Mouse (Mus musculus): Measurements from ENCODE around the gene Tmbim1. TPM values are rescaled to one million over a fixed set of nuclear protein-coding genes. Genes with fewer than 3 reads are reported as not detected.

Gene Tmbim1
- total and polyA plus RNA-seq, 3 experiments: 41.3 to 148 (median 48.1) TPM

DNA sequence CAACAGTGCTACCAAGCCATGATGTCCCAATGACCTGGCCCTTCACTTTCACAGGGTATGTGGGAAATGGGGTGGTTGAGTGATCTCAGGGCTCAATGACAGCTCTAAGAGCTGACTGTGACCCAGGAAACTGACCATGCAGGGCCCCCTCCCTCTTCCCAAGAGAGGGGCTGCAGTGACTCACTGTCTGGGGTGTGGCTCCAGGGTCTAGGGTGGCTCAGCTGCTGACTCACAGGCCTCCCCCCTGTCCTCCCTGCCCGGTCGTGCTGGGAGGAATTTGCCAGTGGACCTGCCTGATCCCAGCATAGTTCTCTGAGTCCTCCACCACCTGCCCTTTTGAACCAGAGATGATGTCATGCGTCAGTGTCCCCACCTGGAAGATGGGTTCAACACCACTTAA, 8.2 kb downstream of the Tmbim1 start:
- H3K27me3 ChIP-seq (ENCODE audit: control insufficient read depth, insufficient read depth, low read length): no peaks in the 10 kb centered on the region
- DNase-seq: peak; percentile 67 to 76
- H3K36me3 ChIP-seq (ENCODE audit: control insufficient read depth, insufficient read depth, low read length): peaks cover 6% of the 10 kb centered on the region
- H3K9ac ChIP-seq (ENCODE audit: low read depth, low read length): peak overlapping the region; percentile 2; the same call in 1 of the 2 replicates
- no peak overlapping the region for H3K4me3 ChIP-seq
- intact Hi-C loops (cut with DNase I): no loop called here
- H3K27ac ChIP-seq: peak overlapping the region; percentile 97
- H3K4me1 ChIP-seq (ENCODE audit: control insufficient read depth, insufficient read depth, low read length): peaks cover 67% of the 10 kb centered on the region
- H3K79me2 ChIP-seq (replicated peaks; ENCODE audit: control insufficient read depth, insufficient read depth, low read length): 0 out of 2 replicates have a peak, but pooled peaks cover 3% of the 10 kb centered on the region
- no peak for TF ChIP-seq POLR2A (IDR thresholded peaks at IDR 0.05; ENCODE audit: insufficient read depth, low read depth, low read length)
- 38% methylated on average over 3 of the region's 3 CpGs for WGBS

GRCm38 (mm10) chr1:74296477-74296876, 8.9 kb downstream of the Tmbim1 start:
- Histone ChIP-seq H3K27me3 (ENCODE audit: control insufficient read depth, insufficient read depth, low read length) (no peaks in the 10 kb centered on the region), H3K79me2 (replicated peaks; ENCODE audit: control insufficient read depth, insufficient read depth, low read length) (no peaks in the 10 kb centered on the region), H3K4me3 (peak overlapping the region; percentile 48), H3K4me1 (ENCODE audit: control insufficient read depth, insufficient read depth, low read length) (peaks cover 61% of the 10 kb centered on the region), H3K9ac (ENCODE audit: low read depth, low read length) (peak overlapping the region; percentile 42), H3K27ac (peak overlapping the region; percentile 97), H3K36me3 (ENCODE audit: control insufficient read depth, insufficient read depth, low read length) (peaks cover 6% of the 10 kb centered on the region)
- DNase-seq: no peak
- intact Hi-C loops (cut with DNase I): no loop called here
- whole genome bisulfite sequencing: 14% methylated on average over 6 of the region's 6 CpGs
- TF ChIP-seq POLR2A (IDR thresholded peaks at IDR 0.05; ENCODE audit: insufficient read depth, low read depth, low read length): no peak

- Histone ChIP-seq H3K4me3 (peak overlapping the region; percentile 48), H3K27me3 (ENCODE audit: control insufficient read depth, insufficient read depth, low read length) (no peaks in the 10 kb centered on the region), H3K27ac (peak overlapping the region; percentile 97), H3K36me3 (ENCODE audit: control insufficient read depth, insufficient read depth, low read length) (peaks cover 7% of the 10 kb centered on the region), H3K79me2 (replicated peaks; ENCODE audit: control insufficient read depth, insufficient read depth, low read length) (no peaks in the 10 kb centered on the region), H3K4me1 (ENCODE audit: control insufficient read depth, insufficient read depth, low read length) (peaks cover 60% of the 10 kb centered on the region), H3K9ac (ENCODE audit: low read depth, low read length) (peak overlapping the region; percentile 42)
- TF ChIP-seq EP300 (IDR thresholded peaks at IDR 0.05; ENCODE audit: insufficient read depth, low read depth, low read length) (peak; percentile 37), CTCF (IDR thresholded peaks at IDR 0.05) (no peak), POLR2A (IDR thresholded peaks at IDR 0.05; ENCODE audit: insufficient read depth, low read depth, low read length) (peak; percentile 68; the same call in 1 of the 2 replicates)
- intact Hi-C loops (cut with DNase I): no loop called here
- WGBS: 3% methylated on average over 9 of the region's 9 CpGs
- peak; percentile 91 to 96 for DNase-seq
Observed at GRCm38 (mm10) chr1:74295456-74296171, 9.8 kb downstream of the Tmbim1 start.

GRCm38 (mm10) chr1:74294733-74295455, 10.5 kb downstream of the Tmbim1 start:
- Histone ChIP-seq H3K27me3 (ENCODE audit: control insufficient read depth, insufficient read depth, low read length) (no peaks in the 10 kb centered on the region), H3K79me2 (replicated peaks; ENCODE audit: control insufficient read depth, insufficient read depth, low read length) (no peaks in the 10 kb centered on the region), H3K36me3 (ENCODE audit: control insufficient read depth, insufficient read depth, low read length) (peaks cover 14% of the 10 kb centered on the region), H3K9ac (ENCODE audit: low read depth, low read length) (peak overlapping the region; percentile 42), H3K4me3 (no peak overlapping the region), H3K27ac (peak overlapping the region; percentile 97), H3K4me1 (ENCODE audit: control insufficient read depth, insufficient read depth, low read length) (peaks cover 64% of the 10 kb centered on the region)
- WGBS: 53% methylated on average over 6 of the region's 6 CpGs
- DNase-seq: no peak
- intact Hi-C loops (cut with DNase I): no loop called here
- TF ChIP-seq EP300 (IDR thresholded peaks at IDR 0.05; ENCODE audit: insufficient read depth, low read depth, low read length) (no peak), CTCF (IDR thresholded peaks at IDR 0.05) (no peak), POLR2A (IDR thresholded peaks at IDR 0.05; ENCODE audit: insufficient read depth, low read depth, low read length) (no peak)

DNA sequence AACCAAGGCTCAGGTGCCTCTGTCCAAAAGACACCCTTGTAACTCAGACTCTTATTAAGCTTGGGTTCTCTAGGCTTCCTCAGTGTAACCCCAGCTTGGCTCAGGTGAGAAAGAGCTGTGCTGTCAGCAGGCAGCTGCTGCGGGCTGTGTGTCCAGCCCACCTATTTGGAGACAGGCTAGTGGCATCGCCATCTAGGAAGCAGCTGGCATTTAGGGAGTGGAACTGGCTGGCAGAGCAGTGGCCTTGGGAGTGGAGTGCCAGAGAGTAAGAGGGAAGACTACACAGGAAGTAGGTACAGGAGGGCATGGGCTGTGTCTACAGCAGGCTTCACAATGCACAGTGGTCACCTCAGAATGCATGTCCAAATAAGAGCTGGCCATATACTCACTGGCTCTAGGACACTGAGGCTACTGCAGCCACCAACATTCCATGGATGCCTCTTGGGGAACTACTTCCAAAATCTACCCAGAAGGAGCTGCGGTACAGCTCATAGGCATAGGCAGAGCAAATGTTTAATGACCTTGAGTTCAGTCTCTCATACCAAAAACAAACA, 11.3 kb downstream of the Tmbim1 start:
- no peak for TF ChIP-seq CTCF (IDR thresholded peaks at IDR 0.05)
- TF ChIP-seq POLR2A (IDR thresholded peaks at IDR 0.05; ENCODE audit: insufficient read depth, low read depth, low read length): no peak
- no peak for TF ChIP-seq EP300 (IDR thresholded peaks at IDR 0.05; ENCODE audit: insufficient read depth, low read depth, low read length)
- no peak overlapping the region for H3K9ac ChIP-seq (ENCODE audit: low read depth, low read length)
- no peaks in the 10 kb centered on the region for H3K79me2 ChIP-seq (replicated peaks; ENCODE audit: control insufficient read depth, insufficient read depth, low read length)
- intact Hi-C loops (cut with DNase I): no loop called here
- no peaks in the 10 kb centered on the region for H3K27me3 ChIP-seq (ENCODE audit: control insufficient read depth, insufficient read depth, low read length)
- DNase-seq: no peak
- H3K4me1 ChIP-seq (ENCODE audit: control insufficient read depth, insufficient read depth, low read length): peaks cover 66% of the 10 kb centered on the region
- peaks cover 16% of the 10 kb centered on the region for H3K36me3 ChIP-seq (ENCODE audit: control insufficient read depth, insufficient read depth, low read length)
- 48% methylated on average over 3 of the region's 3 CpGs for WGBS
- H3K4me3 ChIP-seq: no peak overlapping the region
- H3K27ac ChIP-seq: peak overlapping the region; percentile 61
